Mouse (Mus musculus) CH12F3 (cell line): ENCODE results near the gene Bcas1.

Experiments used
- in situ Hi-C: fragments of 300-500 bp; cut with MboI; formaldehyde crosslinking; loops from 2 replicates; pipeline ENCODE4 v1.14.3; 2020; ENCODE audit warnings: low sequenced_read_pairs

The Bcas1 gene

DNA sequence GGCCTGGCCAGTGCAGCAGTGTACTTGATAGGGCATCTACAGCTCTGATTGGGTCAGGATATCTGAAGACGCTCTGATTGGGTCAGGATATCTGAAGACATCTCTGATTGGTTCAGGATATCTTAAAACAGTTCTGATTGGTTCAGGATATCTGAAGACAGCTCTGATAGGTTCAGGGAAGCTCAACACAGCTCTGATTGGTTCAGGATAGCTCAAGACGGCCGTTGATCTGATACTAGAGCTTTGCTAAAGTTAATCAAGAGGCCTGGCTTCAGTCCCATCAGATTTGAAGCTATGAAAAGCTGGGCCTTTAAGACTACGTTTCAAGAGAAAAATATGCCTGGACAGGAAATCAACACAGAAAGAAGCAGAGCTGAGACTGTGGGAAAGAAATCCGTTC, 77.9 kb downstream of the Bcas1 start:
- in situ Hi-C loops = loop anchor here (10.0 kb wide), 1 partner anchor 235 kb away; no protein-coding TSS in a partner anchor

DNA sequence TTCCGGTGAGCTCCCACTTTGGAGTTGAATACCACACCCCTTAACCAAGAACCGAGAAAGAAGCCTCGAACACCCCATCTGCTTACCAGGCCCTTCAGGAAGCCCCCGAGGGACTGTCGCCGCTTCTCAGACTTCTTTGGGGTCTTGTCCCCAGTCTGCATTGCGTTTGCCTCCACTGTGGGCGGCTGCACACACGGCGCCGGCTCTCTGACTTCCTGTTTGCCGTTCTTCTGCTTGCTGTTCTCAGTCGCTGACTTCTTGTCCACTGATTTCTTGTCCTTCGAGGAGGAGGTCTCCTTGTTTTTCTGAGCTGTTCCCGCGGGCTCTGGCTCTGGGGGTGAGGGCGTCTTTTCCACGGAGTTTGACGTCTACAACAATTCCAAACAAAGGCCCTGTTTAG, 78.5 kb downstream of the Bcas1 start:
- in situ Hi-C loops = loop anchor here (10.0 kb wide), 1 partner anchor 234 kb away; no protein-coding TSS in a partner anchor

DNA sequence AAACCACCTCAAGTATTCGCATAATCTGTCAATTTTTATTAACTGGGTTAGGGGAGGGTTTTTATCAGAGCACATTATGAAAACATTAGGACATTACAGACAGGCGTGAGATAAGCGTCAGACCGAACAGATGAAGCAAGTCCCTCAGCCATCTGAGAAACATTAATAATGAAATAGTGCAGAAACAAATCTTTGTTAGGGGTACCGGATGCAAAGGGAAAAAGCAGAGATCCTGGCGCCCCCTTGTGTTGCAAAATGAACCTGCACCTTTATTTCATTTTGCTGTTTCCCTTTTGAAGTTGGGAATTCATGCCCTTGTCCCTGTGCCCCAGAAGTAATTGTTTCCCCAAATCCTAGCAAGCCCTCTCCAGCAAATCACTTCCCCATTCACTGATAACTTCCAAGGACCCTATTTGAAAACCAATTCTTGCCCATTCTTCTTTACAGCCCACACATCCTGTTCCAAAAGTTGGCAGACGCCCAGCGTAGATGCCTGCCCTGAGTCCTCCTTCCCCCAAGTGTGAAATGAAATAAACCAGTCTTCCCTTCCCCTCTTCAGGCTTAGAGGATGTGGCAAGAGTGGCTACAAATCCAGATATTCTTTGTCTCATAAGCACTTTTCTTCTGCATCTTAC, 80.4 kb downstream of the Bcas1 start:
- in situ Hi-C loops = loop anchor here (10.0 kb wide), 1 partner anchor 232 kb away; no protein-coding TSS in a partner anchor

DNA sequence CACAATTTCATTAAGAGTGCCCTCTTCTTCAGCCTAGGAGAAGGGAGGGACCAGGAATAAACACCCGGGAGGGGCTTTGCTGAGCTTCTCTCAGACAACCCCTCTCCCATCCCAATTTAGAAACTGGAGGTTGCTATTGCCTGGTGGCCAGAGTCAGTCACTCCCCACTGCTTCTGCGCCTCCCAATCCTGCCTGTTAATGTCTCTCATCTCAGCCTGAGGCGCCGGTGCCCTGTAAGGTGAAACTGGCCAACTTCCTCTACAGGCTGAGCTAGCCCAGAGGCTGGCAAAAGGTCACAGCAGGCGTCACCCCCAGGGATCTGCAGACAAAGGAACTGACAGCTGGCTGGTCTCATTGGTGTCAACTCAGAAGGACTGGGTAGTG, 82.2 kb downstream of the Bcas1 start:
- in situ Hi-C loops = loop anchor here (10.0 kb wide), 1 partner anchor 231 kb away; no protein-coding TSS in a partner anchor

DNA sequence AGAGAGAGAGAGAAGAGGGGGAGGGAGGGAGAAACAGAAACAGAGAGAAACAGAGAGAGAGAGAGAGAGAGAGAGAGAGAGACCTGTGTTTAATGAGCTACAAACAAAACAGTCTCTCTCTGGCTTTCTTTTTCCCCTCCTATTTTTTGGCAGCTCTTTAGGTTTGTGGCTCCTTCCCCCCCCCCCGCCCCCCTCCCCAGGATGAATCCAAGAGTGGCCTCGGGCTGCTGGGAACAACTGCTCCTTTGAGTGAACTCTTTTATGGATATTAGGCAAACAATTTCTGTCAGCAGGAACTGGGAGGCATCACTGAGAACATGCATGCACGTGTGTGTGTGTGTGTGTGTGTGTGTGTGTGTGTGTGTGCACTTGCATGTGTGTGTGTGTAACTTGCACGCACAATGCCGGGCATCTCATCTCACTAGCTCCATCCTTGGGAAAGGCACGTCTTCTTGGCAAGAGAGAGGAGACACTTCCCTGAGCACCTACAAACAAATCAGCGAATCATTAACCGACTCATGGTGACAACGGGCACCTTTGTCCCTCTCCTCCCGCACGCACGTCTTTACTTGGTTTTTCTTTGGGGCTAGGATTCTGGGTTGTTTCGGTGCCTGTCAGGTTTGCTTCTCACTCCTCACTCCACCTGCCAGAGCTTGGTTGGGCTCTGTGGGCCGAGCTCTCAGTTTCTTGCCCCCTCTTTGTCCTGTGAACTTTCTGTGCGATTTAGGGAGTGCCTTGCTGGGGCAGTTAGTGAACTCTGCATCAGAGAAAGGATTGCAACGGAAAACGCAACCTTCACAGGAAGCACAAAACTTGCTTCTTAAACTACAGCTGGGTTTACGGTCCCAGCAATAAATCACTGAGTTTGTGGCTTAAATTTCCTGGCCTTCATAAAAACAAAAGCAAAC, 82.9 kb downstream of the Bcas1 start:
- in situ Hi-C loops = loop anchor here (10.0 kb wide), 1 partner anchor 230 kb away; no protein-coding TSS in a partner anchor

DNA sequence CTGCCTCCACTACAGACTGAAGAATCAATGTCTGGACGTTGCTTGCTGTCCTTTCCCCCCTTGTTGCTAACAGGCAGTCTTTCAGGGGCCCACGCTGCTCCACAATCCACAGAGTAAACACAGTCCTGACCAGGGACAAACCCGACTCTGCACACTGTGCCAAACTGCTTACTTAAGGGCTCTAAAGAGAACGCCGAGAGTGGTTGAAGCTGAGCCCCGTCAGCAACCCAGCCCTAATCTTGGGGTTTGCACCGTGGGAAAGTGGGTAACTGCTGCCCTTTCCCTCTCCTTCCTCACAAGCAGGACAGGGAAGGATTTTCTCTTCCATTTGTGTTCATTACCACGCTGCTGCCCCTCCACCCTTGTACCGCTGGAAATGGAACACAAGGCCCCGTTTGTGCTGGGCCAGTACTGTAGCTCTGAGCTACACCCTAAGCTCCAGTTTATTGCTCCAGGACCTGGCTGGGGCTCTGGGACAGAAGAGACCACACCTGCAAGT, 83.8 kb downstream of the Bcas1 start:
- in situ Hi-C loops = loop anchor here (10.0 kb wide), 1 partner anchor 229 kb away; no protein-coding TSS in a partner anchor

DNA sequence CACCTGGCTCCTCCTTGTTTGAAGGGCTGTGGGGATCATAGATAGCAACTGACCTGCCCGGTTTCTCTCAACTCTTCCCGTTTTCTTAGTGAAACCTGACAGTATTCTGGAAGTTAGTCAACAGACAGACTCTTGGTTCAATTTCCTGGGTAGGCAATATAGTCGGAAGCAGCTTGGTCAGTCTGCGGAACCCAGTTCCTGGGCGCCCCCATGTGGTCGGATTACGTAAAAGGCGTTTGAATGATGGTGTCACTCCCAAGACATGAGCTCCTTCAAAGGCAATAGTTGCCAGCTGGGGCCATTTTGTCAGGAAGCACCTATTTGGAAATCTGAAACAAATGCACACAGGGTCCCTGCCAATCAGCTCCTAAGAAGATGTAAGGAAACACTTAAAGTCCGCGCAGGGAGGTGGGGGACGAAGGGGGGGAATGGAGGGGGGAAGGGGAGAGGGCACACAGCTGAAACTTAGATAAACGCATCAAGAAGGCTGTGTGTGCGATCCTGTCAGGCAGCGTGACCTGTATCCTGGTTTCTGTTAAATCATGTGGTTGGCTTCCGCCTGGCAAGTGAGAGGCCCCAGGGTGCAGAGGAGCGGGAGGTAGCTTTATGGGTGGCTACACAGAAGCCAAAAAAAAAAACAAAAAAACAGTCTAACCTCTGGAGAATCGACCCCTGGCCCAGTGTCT, 84.4 kb downstream of the Bcas1 start:
- in situ Hi-C loops = loop anchor here (10.0 kb wide), 1 partner anchor 228 kb away; no protein-coding TSS in a partner anchor

DNA sequence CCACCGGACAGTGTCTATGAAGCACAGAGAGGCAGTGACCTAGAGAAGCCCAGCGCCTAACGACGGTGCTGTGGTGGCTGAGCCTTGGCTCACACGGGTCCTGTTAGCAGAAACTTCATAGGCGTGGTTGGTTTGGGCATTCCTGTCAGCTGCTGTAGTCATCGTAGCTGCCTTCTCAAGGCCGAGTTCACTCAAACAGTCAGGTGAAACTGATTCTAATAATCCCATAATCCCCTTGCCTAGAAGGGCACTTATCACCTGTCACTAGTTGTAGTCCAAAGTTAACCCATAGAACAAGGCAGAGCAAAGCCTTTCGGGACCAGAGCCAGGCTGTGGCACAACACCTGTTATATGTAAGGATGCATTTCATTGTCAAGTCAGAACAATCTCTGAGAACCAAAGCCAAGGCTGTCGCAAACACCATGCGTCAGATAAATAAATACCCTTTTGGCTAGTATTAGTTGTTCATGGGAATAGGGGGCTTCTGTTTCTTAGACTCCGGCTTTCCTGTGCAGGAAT, 85.3 kb downstream of the Bcas1 start:
- in situ Hi-C loops = loop anchor here (10.0 kb wide), 1 partner anchor 228 kb away; no protein-coding TSS in a partner anchor

DNA sequence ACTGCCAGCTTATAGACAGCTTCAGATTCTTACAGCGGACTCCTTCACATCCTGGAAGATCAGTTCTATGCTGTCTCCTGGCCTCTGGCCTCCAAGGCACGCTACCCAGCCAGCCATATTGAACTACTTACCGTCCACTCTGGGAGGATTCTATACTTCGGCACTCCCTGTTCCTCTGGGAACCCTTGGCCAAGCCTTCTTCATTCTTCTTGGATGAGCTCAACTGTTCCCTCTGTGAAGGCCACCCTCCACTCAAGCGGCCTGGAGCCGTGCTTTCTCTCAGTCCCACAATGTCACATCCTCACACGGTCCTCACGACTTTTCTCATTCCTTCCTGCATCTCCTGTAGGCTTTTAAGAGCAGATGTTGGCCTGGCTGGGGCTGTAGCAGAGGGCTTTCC, 86.5 kb downstream of the Bcas1 start:
- in situ Hi-C loops = loop anchor here (10.0 kb wide), 1 partner anchor 226 kb away; no protein-coding TSS in a partner anchor

DNA sequence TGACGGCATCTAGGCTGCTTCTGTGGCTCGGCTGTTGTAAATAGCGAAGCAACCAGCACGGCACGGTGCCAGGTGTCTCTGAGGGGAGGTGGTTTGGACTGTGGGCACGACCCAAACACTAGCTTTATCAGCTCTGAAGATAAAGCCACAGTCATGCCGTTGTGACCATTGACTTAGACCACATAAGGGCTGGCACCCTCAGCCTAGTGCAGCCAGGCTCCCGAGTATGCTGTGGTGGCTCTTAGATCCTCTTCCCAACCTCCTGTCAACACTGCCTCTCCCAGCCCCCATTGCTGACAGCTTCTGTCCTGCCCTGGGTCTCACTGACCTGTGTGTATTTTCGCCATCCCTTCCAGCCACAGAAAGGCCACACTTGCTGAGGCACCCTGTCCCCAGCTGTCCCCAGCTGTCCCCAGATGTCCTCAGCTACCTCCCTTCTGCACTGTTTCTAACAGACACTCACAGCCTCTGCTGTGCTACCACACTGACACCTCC, 91.3 kb downstream of the Bcas1 start:
- in situ Hi-C loops = no loop called here

DNA sequence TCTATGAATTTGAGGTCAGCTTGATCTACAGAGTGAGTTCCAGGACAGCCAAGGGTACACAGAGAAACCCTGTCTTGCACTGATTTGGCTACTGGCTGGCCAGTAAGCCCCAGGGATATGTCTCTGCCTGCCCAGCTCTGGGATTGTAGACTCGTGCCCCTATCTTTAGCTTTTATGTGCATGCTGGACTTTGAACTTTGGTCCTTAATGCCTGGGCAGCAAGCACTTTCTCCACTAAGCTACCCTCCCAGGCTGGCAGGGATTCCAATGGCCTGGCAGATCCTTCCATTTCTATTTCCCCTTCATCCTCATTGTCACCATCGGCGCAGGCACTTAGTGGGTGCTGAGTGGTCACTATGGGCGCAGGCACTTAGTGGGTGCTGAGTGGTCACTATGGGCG, 92.5 kb downstream of the Bcas1 start:
- in situ Hi-C loops = no loop called here

DNA sequence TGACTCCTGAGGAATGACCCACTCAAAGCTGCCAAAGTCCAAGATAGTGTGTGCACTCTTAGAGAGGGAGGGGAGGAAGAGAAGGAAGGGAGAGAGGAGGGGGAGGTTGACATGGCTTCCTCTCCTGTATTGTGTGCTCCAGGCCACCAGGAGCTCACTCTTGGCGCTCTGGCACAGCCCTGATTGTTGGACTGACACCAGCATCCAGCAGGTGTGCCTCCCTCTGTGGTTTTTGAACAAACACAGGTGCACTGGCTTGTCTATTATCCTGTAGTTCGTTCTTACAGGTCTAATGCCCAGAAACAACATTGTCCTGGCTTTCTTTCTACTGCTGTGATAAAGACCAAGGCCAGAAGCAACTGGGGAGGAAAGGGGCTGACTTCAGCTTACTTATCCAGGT, 95.8 kb downstream of the Bcas1 start:
- in situ Hi-C loops = no loop called here

DNA sequence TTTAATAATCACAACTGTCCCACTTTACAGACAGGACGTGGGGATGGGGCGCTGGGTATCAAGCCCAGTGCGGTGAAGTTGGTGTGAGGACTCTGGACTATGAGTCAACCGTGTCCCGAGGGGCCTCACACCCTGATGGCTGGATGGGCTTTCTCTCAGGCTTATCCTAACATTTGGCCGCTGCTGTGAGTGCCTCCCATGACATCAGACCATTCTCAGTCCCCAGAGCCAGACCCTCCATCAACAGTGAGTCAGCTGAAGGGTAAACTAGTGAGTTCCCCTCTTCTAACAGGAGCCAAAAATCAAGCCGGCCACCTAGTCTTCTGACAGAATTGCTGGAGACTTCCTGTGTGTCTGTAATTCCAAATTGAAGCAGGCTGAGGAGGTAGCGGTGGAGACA, 97.2 kb downstream of the Bcas1 start:
- in situ Hi-C loops = no loop called here

DNA sequence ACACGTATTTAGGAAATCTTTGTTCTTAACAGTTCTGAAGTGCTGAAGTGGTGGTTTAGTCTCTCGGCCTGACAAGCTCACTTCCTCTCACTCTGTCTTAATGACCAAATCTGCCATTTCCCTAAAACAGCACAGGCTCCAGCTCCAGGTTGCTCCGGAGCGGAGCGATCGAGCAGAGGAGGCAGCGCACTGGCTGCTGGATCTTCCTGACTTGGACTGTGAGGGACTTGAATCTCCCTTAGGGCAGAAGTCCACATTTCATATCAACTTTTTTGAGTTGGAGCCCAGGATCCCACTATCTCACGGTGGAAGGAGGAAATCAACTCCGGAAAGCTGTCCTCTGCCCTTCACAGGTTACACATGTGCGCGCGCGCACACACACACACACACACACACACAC, 97.7 kb downstream of the Bcas1 start:
- in situ Hi-C loops = no loop called here

DNA sequence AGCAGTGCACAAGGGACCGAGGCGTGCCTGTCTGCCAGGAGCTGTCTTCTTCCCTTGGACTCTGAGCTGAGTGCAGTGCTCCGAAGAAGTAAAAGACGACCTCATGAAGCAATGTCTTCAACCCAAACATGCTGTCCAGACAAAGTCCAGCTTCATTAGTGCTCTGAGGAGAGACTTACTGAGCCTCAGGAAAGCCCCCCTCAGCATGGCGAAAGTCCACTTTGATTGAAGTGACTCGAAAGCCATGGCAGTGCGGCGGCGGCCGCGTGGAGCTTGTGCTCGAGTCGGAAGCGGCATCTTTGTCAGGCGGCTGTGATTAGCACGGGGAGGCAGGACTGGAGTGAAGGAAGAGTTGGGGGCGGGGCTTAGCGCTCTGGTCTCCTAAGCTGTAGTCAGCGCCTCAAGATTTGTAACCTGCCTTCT, 103.7 kb downstream of the Bcas1 start:
- in situ Hi-C loops = no loop called here

DNA sequence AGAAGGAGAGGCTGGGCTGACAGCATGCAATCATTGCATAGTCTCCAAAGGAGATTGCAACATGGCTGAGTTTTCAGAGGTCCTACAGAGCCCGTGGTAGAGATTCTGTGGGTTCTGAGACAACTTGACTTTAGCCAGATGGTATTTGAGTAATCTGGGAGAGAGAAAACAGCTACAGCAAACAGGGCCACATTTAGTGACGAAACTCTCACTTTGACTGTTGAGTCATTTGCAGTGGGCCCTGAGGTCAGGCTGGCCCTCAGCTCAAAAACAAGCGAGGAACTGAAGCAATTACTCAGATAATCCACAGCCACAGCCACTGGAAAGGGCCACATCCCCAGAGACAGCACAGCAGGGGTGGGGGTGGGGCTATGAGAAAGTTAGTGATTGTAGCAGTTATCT, 105.6 kb downstream of the Bcas1 start:
- in situ Hi-C loops = no loop called here

DNA sequence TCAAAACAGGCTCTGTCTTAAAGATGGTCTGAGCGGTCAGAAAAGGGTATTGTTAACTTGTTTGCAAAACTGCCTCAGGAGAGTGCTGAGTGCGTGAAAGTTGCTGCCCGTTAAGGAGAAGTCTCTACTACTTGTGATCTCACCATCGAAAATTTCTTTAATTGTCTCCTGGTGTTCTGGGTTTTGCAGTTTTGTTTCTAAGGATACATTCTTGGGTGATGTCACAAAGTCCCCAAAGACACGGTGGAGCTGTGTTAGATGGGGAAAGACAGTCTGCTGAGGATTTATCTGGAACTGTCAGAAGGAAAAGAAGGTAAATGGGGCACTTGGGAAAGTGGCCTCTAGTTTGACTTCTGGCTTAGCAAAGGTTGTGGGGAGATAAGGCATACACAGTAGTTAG, 106.1 kb downstream of the Bcas1 start:
- in situ Hi-C loops = no loop called here

DNA sequence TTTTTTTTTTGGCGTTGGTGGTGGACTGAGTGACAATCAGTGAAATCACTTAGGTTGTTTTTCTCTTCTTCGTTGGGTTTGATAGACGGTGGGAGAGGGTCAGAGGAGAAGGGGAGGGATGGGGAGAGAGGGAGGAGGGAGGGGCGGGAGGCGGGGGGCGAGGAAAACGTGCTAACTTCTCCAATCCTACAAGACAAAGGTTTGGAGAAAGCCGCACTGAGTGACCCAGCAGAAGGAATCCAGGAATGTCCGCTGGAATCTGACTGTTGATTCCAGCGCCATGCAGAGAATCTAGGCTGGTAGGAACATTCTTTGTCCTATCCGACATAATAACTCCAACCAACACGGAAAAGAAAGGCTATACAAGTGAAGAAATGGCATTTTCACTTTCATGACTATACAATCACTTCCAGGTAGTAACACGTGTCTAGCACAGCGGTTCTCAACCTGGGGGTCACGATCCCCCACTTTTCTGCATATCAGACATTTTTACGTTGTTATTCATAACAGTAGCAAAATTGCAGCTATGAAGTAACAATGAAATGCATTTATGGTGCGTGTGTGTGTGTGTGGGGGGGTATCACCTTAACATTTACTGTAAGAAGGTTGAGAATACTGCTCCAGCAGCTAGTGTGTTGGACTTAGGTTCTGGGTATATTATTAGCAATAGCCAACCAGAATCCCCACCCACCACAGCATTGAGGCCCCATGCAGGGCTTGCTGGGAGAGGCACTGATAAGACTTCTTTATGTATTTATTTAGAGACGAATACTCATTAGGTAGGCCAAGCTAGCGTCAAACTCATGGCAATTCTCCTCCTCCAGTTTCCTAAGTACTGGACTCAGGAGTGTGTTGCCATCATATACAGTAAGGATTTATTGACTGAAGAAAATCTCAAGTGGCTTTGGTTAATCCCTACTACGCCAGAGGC, 107.8 kb downstream of the Bcas1 start:
- in situ Hi-C loops = no loop called here

DNA sequence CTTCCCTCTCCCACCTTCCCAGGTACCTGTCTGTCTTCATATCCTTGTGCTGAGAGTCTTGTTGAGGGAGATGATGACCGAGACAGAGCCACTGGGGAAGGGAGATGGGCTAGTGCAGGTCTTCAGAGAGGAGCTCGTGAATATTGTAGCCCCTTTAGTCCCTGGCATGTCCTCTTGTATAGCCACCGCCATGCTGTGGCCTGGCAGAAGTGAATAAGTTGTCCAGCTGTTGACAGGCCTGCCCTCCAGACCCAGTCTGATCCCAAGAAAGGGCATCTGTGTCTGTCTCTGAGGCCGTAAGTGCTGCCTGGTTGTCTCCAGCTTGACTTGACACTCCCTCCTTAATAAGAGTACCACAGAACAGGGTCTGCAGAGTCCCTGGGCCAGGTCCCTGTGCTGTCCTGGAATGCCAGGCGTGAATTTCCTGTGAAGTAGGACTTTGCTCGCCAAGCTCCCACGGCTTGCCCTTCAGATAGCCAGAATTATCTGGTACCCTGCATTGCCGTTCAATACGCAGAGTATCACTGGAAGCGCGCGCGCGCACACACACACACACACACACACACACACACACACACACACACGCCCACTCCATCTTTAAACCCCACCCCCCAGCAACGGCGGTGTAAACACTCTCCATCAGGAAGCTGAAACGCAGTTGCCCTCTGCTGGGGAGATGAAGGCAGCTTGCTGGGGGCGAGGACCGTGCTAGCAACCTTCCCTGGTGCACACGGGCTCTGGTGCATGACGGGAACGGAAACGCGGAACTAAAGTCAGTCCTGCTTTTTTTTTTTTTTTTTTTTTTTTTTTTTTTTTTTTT, 108.7 kb downstream of the Bcas1 start:
- in situ Hi-C loops = no loop called here
